Mouse (Mus musculus): ENCODE results near the gene Bglap. TPM values are rescaled to one million over a fixed set of nuclear protein-coding genes. Genes with fewer than 3 reads are reported as not detected.
A peak's percentile ranks its signal among the peaks of the same experiment; 100 is the strongest.
"Not testable (repeated sequence)": the region's sequence is repeated elsewhere in the genome, so short reads cannot be mapped to it uniquely, and the experiment has no call there.

Bglap gene
- polyA plus RNA-seq (2015; fragmentation: Nextera tagmentation; extraction: Ambion mirVana), result 0.69 TPM in 1 of 2 replicates, not detected in the other

GRCm38 (mm10) chr3:88384364-88384763, at the start of gene Bglap:
Gene Bglap (minus strand): TSS chr3:88384464.
- Histone ChIP-seq H3K27me3 (replicated peaks; ENCODE audit: control insufficient read depth, insufficient read depth, low read length) (0 out of 2 replicates have a peak, but pooled peaks cover 2% of the 10 kb centered on the region), H3K9me3 (ENCODE audit: control insufficient read depth, low read length) (no peaks in the 10 kb centered on the region), H3K36me3 (ENCODE audit: control insufficient read depth, insufficient read depth, low read length) (no peaks in the 10 kb centered on the region), H3K27ac (ENCODE audit: low read length) (no peak within 1 kb of the TSS), H3K9ac (ENCODE audit: low read depth, low read length) (no peak within 1 kb of the TSS), H3K4me1 (ENCODE audit: control insufficient read depth, insufficient read depth, low read length) (no peaks in the 10 kb centered on the region), H3K4me2 (ENCODE audit: low read depth, low read length) (no peak within 1 kb of the TSS), H3K4me3 (ENCODE audit: low read length) (no peak within 1 kb of the TSS)
- 79% methylated on average over 5 of the region's 5 CpGs for WGBS
- ATAC-seq, result no peak

- not testable (repeated sequence) for H3K4me2 ChIP-seq (ENCODE audit: low read depth, low read length); ATAC-seq; H3K36me3 ChIP-seq (ENCODE audit: control insufficient read depth, insufficient read depth, low read length)
These were observed 44.4 kb upstream of the Bglap start for GRCm38 (mm10) chr3:88428639-88429038.

GRCm38 (mm10) chr3:88427342-88427905, 43.2 kb upstream of the Bglap start:
- peaks cover 17% of the 10 kb centered on the region for H3K4me1 ChIP-seq (ENCODE audit: control insufficient read depth, insufficient read depth, low read length)
- H3K9ac ChIP-seq (ENCODE audit: low read depth, low read length), result no peak overlapping the region
- ATAC-seq, result no peak
- no peaks in the 10 kb centered on the region for H3K36me3 ChIP-seq (ENCODE audit: control insufficient read depth, insufficient read depth, low read length)
- H3K27me3 ChIP-seq (replicated peaks; ENCODE audit: control insufficient read depth, insufficient read depth, low read length), result no peaks in the 10 kb centered on the region
- H3K4me2 ChIP-seq (ENCODE audit: low read depth, low read length), result no peak overlapping the region
- 73% methylated on average over 4 of the region's 4 CpGs for WGBS
- H3K4me3 ChIP-seq (ENCODE audit: low read length), result no peak overlapping the region
- no peaks in the 10 kb centered on the region for H3K9me3 ChIP-seq (ENCODE audit: control insufficient read depth, low read length)
- H3K27ac ChIP-seq (ENCODE audit: low read length), result no peak overlapping the region

More at GRCm38 (mm10) chr3:88428639-88429038, 44.4 kb upstream of the Bglap start:
- not testable (repeated sequence) for H3K9ac ChIP-seq (ENCODE audit: low read depth, low read length); H3K9me3 ChIP-seq (ENCODE audit: control insufficient read depth, low read length); H3K4me1 ChIP-seq (ENCODE audit: control insufficient read depth, insufficient read depth, low read length); H3K4me3 ChIP-seq (ENCODE audit: low read length); H3K27me3 ChIP-seq (replicated peaks; ENCODE audit: control insufficient read depth, insufficient read depth, low read length); H3K27ac ChIP-seq (ENCODE audit: low read length)
- WGBS, result 75% methylated on average over 8 of the region's 8 CpGs

GRCm38 (mm10) chr3:88425708-88426420, 41.6 kb upstream of the Bglap start:
- H3K27me3 ChIP-seq (replicated peaks; ENCODE audit: control insufficient read depth, insufficient read depth, low read length), result no peaks in the 10 kb centered on the region
- no peak for ATAC-seq
- 81% methylated on average over 10 of the region's 10 CpGs for WGBS
- H3K9me3 ChIP-seq (ENCODE audit: control insufficient read depth, low read length), result no peaks in the 10 kb centered on the region
- 0 out of 2 replicates have a peak, but pooled peaks cover under 1% of the 10 kb centered on the region for H3K36me3 ChIP-seq (ENCODE audit: control insufficient read depth, insufficient read depth, low read length)
- no peak overlapping the region; the same call in 1 of the 2 replicates for H3K27ac ChIP-seq (ENCODE audit: low read length)
- peaks cover 28% of the 10 kb centered on the region for H3K4me1 ChIP-seq (ENCODE audit: control insufficient read depth, insufficient read depth, low read length)
- no peak overlapping the region for H3K9ac ChIP-seq (ENCODE audit: low read depth, low read length)
- H3K4me3 ChIP-seq (ENCODE audit: low read length), result no peak overlapping the region
- peak overlapping the region; percentile 44 for H3K4me2 ChIP-seq (ENCODE audit: low read depth, low read length)

- Histone ChIP-seq H3K4me2 (ENCODE audit: low read depth, low read length) (peak overlapping the region; percentile 44), H3K4me3 (ENCODE audit: low read length) (peak overlapping the region; percentile 29; the same call in 1 of the 2 replicates), H3K36me3 (ENCODE audit: control insufficient read depth, insufficient read depth, low read length) (0 out of 2 replicates have a peak, but pooled peaks cover 4% of the 10 kb centered on the region), H3K9me3 (ENCODE audit: control insufficient read depth, low read length) (no peaks in the 10 kb centered on the region), H3K27ac (ENCODE audit: low read length) (peak overlapping the region; percentile 40; the same call in 1 of the 2 replicates), H3K9ac (ENCODE audit: low read depth, low read length) (peak overlapping the region; percentile 45; the same call in 1 of the 2 replicates), H3K4me1 (ENCODE audit: control insufficient read depth, insufficient read depth, low read length) (peaks cover 28% of the 10 kb centered on the region), H3K27me3 (replicated peaks; ENCODE audit: control insufficient read depth, insufficient read depth, low read length) (no peaks in the 10 kb centered on the region)
- 19% methylated on average over 2 of the region's 2 CpGs for WGBS
- no peak for ATAC-seq
These were observed 41.0 kb upstream of the Bglap start for GRCm38 (mm10) chr3:88425330-88425689.

- H3K9me3 ChIP-seq (ENCODE audit: control insufficient read depth, low read length), result no peaks in the 10 kb centered on the region
- peak; percentile 97 for ATAC-seq
- peak within 1 kb of the TSS; percentile 40; the same call in 1 of the 2 replicates for H3K27ac ChIP-seq (ENCODE audit: low read length)
- peak within 1 kb of the TSS; percentile 79 for H3K9ac ChIP-seq (ENCODE audit: low read depth, low read length)
- 1% methylated on average over 35 of the region's 35 CpGs for WGBS
- H3K36me3 ChIP-seq (ENCODE audit: control insufficient read depth, insufficient read depth, low read length), result 0 out of 2 replicates have a peak, but pooled peaks cover 4% of the 10 kb centered on the region
- peak within 1 kb of the TSS; percentile 85 for H3K4me3 ChIP-seq (ENCODE audit: low read length)
- no peaks in the 10 kb centered on the region for H3K27me3 ChIP-seq (replicated peaks; ENCODE audit: control insufficient read depth, insufficient read depth, low read length)
- H3K4me1 ChIP-seq (ENCODE audit: control insufficient read depth, insufficient read depth, low read length), result peaks cover 28% of the 10 kb centered on the region
- H3K4me2 ChIP-seq (ENCODE audit: low read depth, low read length), result peak within 1 kb of the TSS; percentile 84
These were observed 40.5 kb upstream of the Bglap start, which contains the start of gene Slc25a44 for GRCm38 (mm10) chr3:88424605-88425329. Gene Slc25a44 (minus strand): TSS chr3:88425139.

- peak; percentile 54 for ATAC-seq
- H3K4me1 ChIP-seq (ENCODE audit: control insufficient read depth, insufficient read depth, low read length), result peaks cover 28% of the 10 kb centered on the region
- H3K36me3 ChIP-seq (ENCODE audit: control insufficient read depth, insufficient read depth, low read length), result peaks cover 9% of the 10 kb centered on the region; the same call in 1 of the 2 replicates
- H3K4me3 ChIP-seq (ENCODE audit: low read length), result no peak overlapping the region
- H3K9ac ChIP-seq (ENCODE audit: low read depth, low read length), result peak overlapping the region; percentile 30
- 33% methylated on average over 9 of the region's 9 CpGs for WGBS
- H3K4me2 ChIP-seq (ENCODE audit: low read depth, low read length), result no peak overlapping the region
- H3K9me3 ChIP-seq (ENCODE audit: control insufficient read depth, low read length), result no peaks in the 10 kb centered on the region
- no peaks in the 10 kb centered on the region for H3K27me3 ChIP-seq (replicated peaks; ENCODE audit: control insufficient read depth, insufficient read depth, low read length)
- peak overlapping the region; percentile 12 for H3K27ac ChIP-seq (ENCODE audit: low read length)
These were observed 37.9 kb upstream of the Bglap start for GRCm38 (mm10) chr3:88422020-88422720.

GRCm38 (mm10) chr3:88420771-88421170, 36.5 kb upstream of the Bglap start:
- Histone ChIP-seq H3K4me1 (ENCODE audit: control insufficient read depth, insufficient read depth, low read length) (peaks cover 34% of the 10 kb centered on the region), H3K4me2 (ENCODE audit: low read depth, low read length) (no peak overlapping the region), H3K9ac (ENCODE audit: low read depth, low read length) (no peak overlapping the region), H3K36me3 (ENCODE audit: control insufficient read depth, insufficient read depth, low read length) (peaks cover 13% of the 10 kb centered on the region), H3K27me3 (replicated peaks; ENCODE audit: control insufficient read depth, insufficient read depth, low read length) (no peaks in the 10 kb centered on the region), H3K4me3 (ENCODE audit: low read length) (no peak overlapping the region), H3K9me3 (ENCODE audit: control insufficient read depth, low read length) (no peaks in the 10 kb centered on the region), H3K27ac (ENCODE audit: low read length) (no peak overlapping the region)
- ATAC-seq, result no peak
- 94% methylated on average over 19 of the region's 19 CpGs for WGBS

Data from intestine, embryonic 16.5 days (tissue).